Mouse (Mus musculus) kidney, postnatal 36 days (tissue): ENCODE results near the gene Gm8890.
"Not testable (repeated sequence)": the region's sequence is repeated elsewhere in the genome, so short reads cannot be mapped to it uniquely, and the experiment has no call there.

Experiments
- DNase-seq, 2 experiments: peaks; one replicate each; pipeline ENCODE4 v3.0.0; 2021 to 2022; ENCODE audit warnings: mixed read lengths in 2 of 2

The Gm8890 gene

DNA sequence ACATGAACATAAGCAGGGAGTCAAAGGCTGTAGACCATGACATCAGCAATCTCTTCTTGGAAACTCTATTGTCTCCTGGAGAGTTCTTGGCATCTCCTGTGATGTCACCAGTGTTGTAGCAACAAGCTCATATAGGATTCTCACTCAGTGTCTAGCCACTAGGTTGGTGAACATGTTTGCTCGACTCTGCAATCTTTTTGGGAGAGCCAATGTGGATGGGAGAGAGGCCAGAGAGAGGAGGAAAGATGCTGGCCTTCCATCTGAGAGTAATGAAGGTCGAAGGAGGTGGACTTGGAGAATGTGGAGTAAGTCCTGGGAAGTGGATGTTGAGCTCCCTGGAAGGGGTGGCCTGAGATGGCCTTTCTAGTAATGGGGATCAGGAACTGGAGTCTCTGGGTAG lies at the start of gene Gm8890:
Gm8890 (plus strand) TSS at position 301 of the 400 bp plus-strand sequence.
- DNase-seq, result not testable (repeated sequence)

DNA sequence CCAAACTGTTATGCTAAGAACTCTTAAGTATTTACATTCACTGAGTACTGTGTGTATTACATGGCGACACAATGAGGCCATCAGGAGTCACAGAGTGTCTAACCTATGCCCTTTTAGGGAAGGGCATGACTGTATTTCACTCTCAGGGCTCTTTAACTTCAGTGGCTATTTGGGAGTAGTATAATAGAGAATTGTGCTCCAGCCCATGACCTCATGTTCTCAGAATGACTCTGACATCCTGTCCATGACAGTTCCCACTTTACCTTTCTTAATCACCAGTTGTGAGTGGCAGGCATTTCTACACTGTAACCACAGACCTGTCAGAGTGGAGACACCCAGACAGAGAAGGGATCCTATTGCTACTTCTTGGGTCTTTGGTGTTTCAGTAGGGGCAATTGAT lies 388 bp downstream of the Gm8890 start:
- not testable (repeated sequence) for DNase-seq
